Mouse (Mus musculus): ENCODE results near the gene Tmem239. TPM values are rescaled to one million over a fixed set of nuclear protein-coding genes. Genes with fewer than 3 reads are reported as not detected.
A peak's percentile ranks its signal among the peaks of the same experiment; 100 is the strongest.

The Tmem239 gene
- polyA plus RNA-seq, 1 experiment = 0.02 TPM

- Histone ChIP-seq H3K79me3 (ENCODE audit: low read depth) (peaks cover 41% of the 10 kb centered on the region), H3K36me3 (ENCODE audit: control insufficient read depth, insufficient read depth) (peaks cover 7% of the 10 kb centered on the region), H3ac (ENCODE audit: control insufficient read depth, insufficient read length, low read depth) (peak overlapping the region; percentile 90), H3K4me3 (ENCODE audit: insufficient read depth, poor library complexity, severe bottlenecking) (peak overlapping the region; percentile 85), H3K27me3 (ENCODE audit: control insufficient read depth, insufficient read depth, insufficient read length) (no peaks in the 10 kb centered on the region), H3K79me2 (ENCODE audit: control insufficient read depth, insufficient read depth) (peaks cover 52% of the 10 kb centered on the region)
- TF ChIP-seq USF1 (IDR thresholded peaks at IDR 0.05; ENCODE audit: low read depth) (no peak), FOSL1 (IDR thresholded peaks at IDR 0.05; ENCODE audit: insufficient read depth, low read length, poor library complexity, severe bottlenecking) (no peak), MYOD1 (IDR thresholded peaks at IDR 0.05; ENCODE audit: control insufficient read depth, insufficient read length, low read depth) (no peak), CEBPB (IDR thresholded peaks at IDR 0.05; ENCODE audit: low read depth) (no peak), MYOG (IDR thresholded peaks at IDR 0.05; ENCODE audit: control insufficient read depth, extremely low read depth, insufficient read length) (no peak), CTCF (IDR thresholded peaks at IDR 0.05; ENCODE audit: control insufficient read depth, insufficient read depth, insufficient read length) (no peak), MAX (IDR thresholded peaks at IDR 0.05) (no peak)
These were observed 44.1 kb downstream of the Tmem239 start for GRCm38 (mm10) chr2:130450434-130450796.

GRCm38 (mm10) chr2:130451086-130451726 lies 44.9 kb downstream of the Tmem239 start:
- Histone ChIP-seq H3K79me2 (ENCODE audit: control insufficient read depth, insufficient read depth) (peaks cover 60% of the 10 kb centered on the region), H3ac (ENCODE audit: control insufficient read depth, insufficient read length, low read depth) (peak overlapping the region; percentile 36), H3K79me3 (ENCODE audit: low read depth) (peaks cover 49% of the 10 kb centered on the region), H3K27me3 (ENCODE audit: control insufficient read depth, insufficient read depth, insufficient read length) (no peaks in the 10 kb centered on the region), H3K36me3 (ENCODE audit: control insufficient read depth, insufficient read depth) (no peaks in the 10 kb centered on the region), H3K4me3 (ENCODE audit: insufficient read depth, poor library complexity, severe bottlenecking) (peak overlapping the region; percentile 85)
- no peak for TF ChIP-seq CTCF (IDR thresholded peaks at IDR 0.05; ENCODE audit: control insufficient read depth, insufficient read depth, insufficient read length)
- no peak for TF ChIP-seq USF1 (IDR thresholded peaks at IDR 0.05; ENCODE audit: low read depth)
- no peak for TF ChIP-seq MAX (IDR thresholded peaks at IDR 0.05)
- no peak for TF ChIP-seq FOSL1 (IDR thresholded peaks at IDR 0.05; ENCODE audit: insufficient read depth, low read length, poor library complexity, severe bottlenecking)
- no peak for TF ChIP-seq MYOG (IDR thresholded peaks at IDR 0.05; ENCODE audit: control insufficient read depth, extremely low read depth, insufficient read length)
- no peak for TF ChIP-seq CEBPB (IDR thresholded peaks at IDR 0.05; ENCODE audit: low read depth)
- no peak for TF ChIP-seq MYOD1 (IDR thresholded peaks at IDR 0.05; ENCODE audit: control insufficient read depth, insufficient read length, low read depth)

GRCm38 (mm10) chr2:130451727-130452090 lies 45.4 kb downstream of the Tmem239 start:
- H3K79me3 ChIP-seq (ENCODE audit: low read depth) = peaks cover 53% of the 10 kb centered on the region
- TF ChIP-seq MYOD1 (IDR thresholded peaks at IDR 0.05; ENCODE audit: control insufficient read depth, insufficient read length, low read depth) = no peak
- TF ChIP-seq CTCF (IDR thresholded peaks at IDR 0.05; ENCODE audit: control insufficient read depth, insufficient read depth, insufficient read length) = no peak
- TF ChIP-seq MYOG (IDR thresholded peaks at IDR 0.05; ENCODE audit: control insufficient read depth, extremely low read depth, insufficient read length) = no peak
- TF ChIP-seq CEBPB (IDR thresholded peaks at IDR 0.05; ENCODE audit: low read depth) = no peak
- no peak for TF ChIP-seq USF1 (IDR thresholded peaks at IDR 0.05; ENCODE audit: low read depth)
- no peak for TF ChIP-seq MAX (IDR thresholded peaks at IDR 0.05)
- no peak for TF ChIP-seq FOSL1 (IDR thresholded peaks at IDR 0.05; ENCODE audit: insufficient read depth, low read length, poor library complexity, severe bottlenecking)
- H3K36me3 ChIP-seq (ENCODE audit: control insufficient read depth, insufficient read depth) = peaks cover under 1% of the 10 kb centered on the region
- peaks cover 65% of the 10 kb centered on the region for H3K79me2 ChIP-seq (ENCODE audit: control insufficient read depth, insufficient read depth)
- H3K27me3 ChIP-seq (ENCODE audit: control insufficient read depth, insufficient read depth, insufficient read length) = no peaks in the 10 kb centered on the region
- no peak overlapping the region for H3ac ChIP-seq (ENCODE audit: control insufficient read depth, insufficient read length, low read depth)
- no peak overlapping the region for H3K4me3 ChIP-seq (ENCODE audit: insufficient read depth, poor library complexity, severe bottlenecking)

- Histone ChIP-seq H3K36me3 (ENCODE audit: control insufficient read depth, insufficient read depth) (peaks cover 3% of the 10 kb centered on the region), H3K27me3 (ENCODE audit: control insufficient read depth, insufficient read depth, insufficient read length) (no peaks in the 10 kb centered on the region), H3K79me2 (ENCODE audit: control insufficient read depth, insufficient read depth) (peaks cover 71% of the 10 kb centered on the region), H3K79me3 (ENCODE audit: low read depth) (peaks cover 59% of the 10 kb centered on the region), H3ac (ENCODE audit: control insufficient read depth, insufficient read length, low read depth) (no peak overlapping the region), H3K4me3 (ENCODE audit: insufficient read depth, poor library complexity, severe bottlenecking) (no peak overlapping the region)
- TF ChIP-seq MAX (IDR thresholded peaks at IDR 0.05) (no peak), MYOD1 (IDR thresholded peaks at IDR 0.05; ENCODE audit: control insufficient read depth, insufficient read length, low read depth) (no peak), FOSL1 (IDR thresholded peaks at IDR 0.05; ENCODE audit: insufficient read depth, low read length, poor library complexity, severe bottlenecking) (no peak), CEBPB (IDR thresholded peaks at IDR 0.05; ENCODE audit: low read depth) (no peak), USF1 (IDR thresholded peaks at IDR 0.05; ENCODE audit: low read depth) (no peak), CTCF (IDR thresholded peaks at IDR 0.05; ENCODE audit: control insufficient read depth, insufficient read depth, insufficient read length) (no peak), MYOG (IDR thresholded peaks at IDR 0.05; ENCODE audit: control insufficient read depth, extremely low read depth, insufficient read length) (no peak)
These were observed 46.0 kb downstream of the Tmem239 start for GRCm38 (mm10) chr2:130452266-130452665.

- peaks cover 7% of the 10 kb centered on the region for H3K36me3 ChIP-seq (ENCODE audit: control insufficient read depth, insufficient read depth)
- H3K27me3 ChIP-seq (ENCODE audit: control insufficient read depth, insufficient read depth, insufficient read length) = no peaks in the 10 kb centered on the region
- no peak overlapping the region for H3K4me3 ChIP-seq (ENCODE audit: insufficient read depth, poor library complexity, severe bottlenecking)
- peaks cover 82% of the 10 kb centered on the region for H3K79me2 ChIP-seq (ENCODE audit: control insufficient read depth, insufficient read depth)
- no peak overlapping the region for H3ac ChIP-seq (ENCODE audit: control insufficient read depth, insufficient read length, low read depth)
- peaks cover 70% of the 10 kb centered on the region for H3K79me3 ChIP-seq (ENCODE audit: low read depth)
- TF ChIP-seq USF1 (IDR thresholded peaks at IDR 0.05; ENCODE audit: low read depth) (no peak), CTCF (IDR thresholded peaks at IDR 0.05; ENCODE audit: control insufficient read depth, insufficient read depth, insufficient read length) (no peak), MYOD1 (IDR thresholded peaks at IDR 0.05; ENCODE audit: control insufficient read depth, insufficient read length, low read depth) (no peak), MAX (IDR thresholded peaks at IDR 0.05) (no peak), CEBPB (IDR thresholded peaks at IDR 0.05; ENCODE audit: low read depth) (no peak), MYOG (IDR thresholded peaks at IDR 0.05; ENCODE audit: control insufficient read depth, extremely low read depth, insufficient read length) (no peak), FOSL1 (IDR thresholded peaks at IDR 0.05; ENCODE audit: insufficient read depth, low read length, poor library complexity, severe bottlenecking) (no peak)
These were observed 47.1 kb downstream of the Tmem239 start for GRCm38 (mm10) chr2:130453421-130453820.
